Mouse (Mus musculus): ENCODE measurements around the gene Tnr.
A peak's percentile ranks its signal among the peaks of the same experiment; 100 is the strongest.

The Tnr gene

GRCm38 (mm10) chr1:159809493-159809892 lies 285.9 kb downstream of the Tnr start:
- no peak for DNase-seq

- no peak for DNase-seq
Observed at GRCm38 (mm10) chr1:159811805-159812204, 288.2 kb downstream of the Tnr start.

GRCm38 (mm10) chr1:159812820-159813411 lies 289.3 kb downstream of the Tnr start:
- DNase-seq: peak; percentile 26

- DNase-seq: no peak
Observed at GRCm38 (mm10) chr1:159814348-159814747, 290.8 kb downstream of the Tnr start.

GRCm38 (mm10) chr1:159816614-159817371 lies 293.2 kb downstream of the Tnr start:
- peak; percentile 21 for DNase-seq

GRCm38 (mm10) chr1:159819511-159819910 lies 295.9 kb downstream of the Tnr start:
- DNase-seq: no peak

GRCm38 (mm10) chr1:159822416-159822815 lies 298.8 kb downstream of the Tnr start:
- DNase-seq: no peak

- DNase-seq: no peak
Observed at GRCm38 (mm10) chr1:159828531-159828930, 305.0 kb downstream of the Tnr start.

GRCm38 (mm10) chr1:159833165-159833564 lies 309.6 kb downstream of the Tnr start:
- DNase-seq: no peak

- no peak for DNase-seq
Observed at GRCm38 (mm10) chr1:159833646-159834338, 310.2 kb downstream of the Tnr start.

- no peak for DNase-seq
Observed at GRCm38 (mm10) chr1:159835126-159835525, 311.6 kb downstream of the Tnr start.

GRCm38 (mm10) chr1:159840337-159840736 lies 316.8 kb downstream of the Tnr start:
- DNase-seq: no peak

GRCm38 (mm10) chr1:159842876-159843275 lies 319.3 kb downstream of the Tnr start:
- DNase-seq: no peak

GRCm38 (mm10) chr1:159852088-159852487 lies 328.5 kb downstream of the Tnr start:
- no peak for DNase-seq

GRCm38 (mm10) chr1:159854261-159854660 lies 330.7 kb downstream of the Tnr start:
- no peak for DNase-seq

GRCm38 (mm10) chr1:159861782-159862474 lies 338.4 kb downstream of the Tnr start:
- no peak for DNase-seq

- no peak for DNase-seq
Observed at GRCm38 (mm10) chr1:159865696-159866095, 342.1 kb downstream of the Tnr start.

GRCm38 (mm10) chr1:159869619-159870441 lies 346.3 kb downstream of the Tnr start:
- no peak for DNase-seq

GRCm38 (mm10) chr1:159872866-159873265 lies 349.3 kb downstream of the Tnr start:
- no peak for DNase-seq

GRCm38 (mm10) chr1:159878681-159879080 lies 355.1 kb downstream of the Tnr start:
- DNase-seq: no peak

- DNase-seq: no peak
Observed at GRCm38 (mm10) chr1:159879866-159880265, 356.3 kb downstream of the Tnr start.

GRCm38 (mm10) chr1:159885476-159885875 lies 361.9 kb downstream of the Tnr start:
- no peak for DNase-seq

All from kidney, postnatal 10 days (tissue).